Mouse (Mus musculus) cortical plate, adult 2 months (tissue): Measurements from ENCODE around the gene Tmem132d.

Source experiments
- CTCF ChIP-seq: fragments of 200-500 bp; IDR thresholded peaks from 2 replicates; pipeline ENCODE4 v1.5.1; 2011; ENCODE audit warnings: mild to moderate bottlenecking, control low read depth, low read length; ENCODE audit not compliant: insufficient read depth; ENCODE audit errors: extremely low read depth
- POLR2A ChIP-seq: fragments of 200-500 bp; IDR thresholded peaks from 2 replicates; pipeline ENCODE4 v1.6.1; 2011; ENCODE audit warnings: mild to moderate bottlenecking, low read length, control low read depth; ENCODE audit not compliant: insufficient read depth; ENCODE audit errors: extremely low read depth

- TF ChIP-seq CTCF (peak; percentile 24; the same call in 1 of the 2 replicates), POLR2A (no peak)
Observed at GRCm38 (mm10) chr5:127821960-127822359, 610.9 kb downstream of the Tmem132d start.
